Mouse (Mus musculus) kidney, adult 2 months (tissue): ENCODE results near the gene Ripor2.

Experiments
- CTCF ChIP-seq: fragments of 200-500 bp; conservative IDR thresholded peaks from 2 replicates; pipeline ENCODE4 v1.5.1; 2011; ENCODE audit warnings: low read depth, mild to moderate bottlenecking, control low read depth, low read length, moderate library complexity, mixed read lengths; ENCODE audit not compliant: insufficient read depth, insufficient read length
- POLR2A ChIP-seq: fragments of 200-500 bp; IDR thresholded peaks from one replicate; pipeline ENCODE4 v1.6.1; 2011; ENCODE audit warnings: low read depth, low read length, control low read depth

DNA sequence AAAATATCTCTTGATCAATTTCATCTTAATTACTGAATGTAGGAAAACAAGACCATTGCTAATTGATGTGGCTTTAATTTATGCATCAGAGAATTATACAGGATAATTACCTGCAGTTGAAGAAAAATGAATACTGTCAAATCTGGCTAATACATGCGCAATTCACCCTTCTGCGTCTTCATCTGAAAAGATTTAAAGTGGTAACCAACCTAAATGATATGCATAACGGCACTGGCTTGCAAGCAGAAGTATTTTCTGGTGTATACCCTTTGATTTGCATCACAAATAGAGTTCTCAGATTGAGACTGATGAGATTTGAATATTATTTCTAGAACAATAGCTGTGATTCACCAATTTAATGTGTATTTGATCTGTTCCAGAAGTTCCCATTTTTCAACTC is 66.7 kb downstream of the Ripor2 start:
- no peak for TF ChIP-seq CTCF
- no peak for TF ChIP-seq POLR2A
